Mouse (Mus musculus) lung, postnatal 0 days (tissue): ENCODE results near the gene Hdac7. TPM values are rescaled to one million over a fixed set of nuclear protein-coding genes. Genes with fewer than 3 reads are reported as not detected.

ENCODE experiments used
- ATAC-seq: fragments of 200-750 bp; cut with Nextera tagmentation; 2 replicates; pipeline ENCODE4 v1.8.0; 2017; ENCODE audit warnings: moderate library complexity
- DNase-seq: peaks from one replicate; pipeline ENCODE4 v3.0.0-alpha.2; 2016; ENCODE audit warnings: low spot score
- H3K27ac ChIP-seq: fragments of 300-500 bp; sonication (generic); 2 replicates; pipeline ENCODE4 v1.5.1; 2014; ENCODE audit warnings: antibody characterized with exemption, mild to moderate bottlenecking, low read length, mixed read lengths
- H3K27me3 ChIP-seq: fragments of 300-500 bp; sonication (generic); replicated peaks from 2 replicates; pipeline ENCODE4 v1.6.1; 2014; ENCODE audit warnings: low read length, mixed read lengths; ENCODE audit not compliant: insufficient read depth
- H3K36me3 ChIP-seq: fragments of 300-500 bp; sonication (generic); 2 replicates; pipeline ENCODE4 v1.6.1; 2014; ENCODE audit warnings: low read length, mixed read lengths; ENCODE audit not compliant: insufficient read depth
- H3K4me1 ChIP-seq: fragments of 300-500 bp; sonication (generic); 2 replicates; pipeline ENCODE4 v1.6.1; 2014; ENCODE audit warnings: antibody characterized with exemption, low read depth, low read length, mixed read lengths; ENCODE audit not compliant: insufficient read depth
- H3K4me2 ChIP-seq: fragments of 300-500 bp; sonication (generic); replicated peaks from 2 replicates; pipeline ENCODE4 v1.6.1; 2014; ENCODE audit warnings: low read depth, mild to moderate bottlenecking, low read length, moderate library complexity, mixed read lengths
- H3K4me3 ChIP-seq: fragments of 300-500 bp; sonication (generic); 2 replicates; pipeline ENCODE4 v1.5.1; 2014; ENCODE audit warnings: low read depth, low read length
- H3K9ac ChIP-seq: fragments of 300-500 bp; sonication (generic); replicated peaks from 2 replicates; pipeline ENCODE4 v1.6.1; 2014; ENCODE audit warnings: low read depth, mild to moderate bottlenecking
- H3K9me3 ChIP-seq: fragments of 300-500 bp; sonication (generic); 2 replicates; pipeline ENCODE4 v1.6.1; 2016; ENCODE audit warnings: low read length, mixed read lengths
- CTCF ChIP-seq: IDR thresholded peaks from 2 replicates; pipeline ENCODE4 v1.5.1; 2016; ENCODE audit warnings: antibody characterized with exemption, mild to moderate bottlenecking
- EP300 ChIP-seq: IDR thresholded peaks from 2 replicates; pipeline ENCODE4 v1.6.1; 2016; ENCODE audit warnings: antibody characterized with exemption, mild to moderate bottlenecking, control low read depth
- WGBS: fragments of 180-500 bp; shearing (Covaris S2); extraction: QIAGEN DNeasy Blood & Tissue Kit; methylation state at CpG from one replicate; pipeline ENCODE4 v1.1.7; 2014; 5-methylcytosine and 5-hydroxymethylcytosine counted together
- polyA plus RNA-seq: library from polyadenylated mRNA; unstranded; fragments of >200 nt; fragmentation: Nextera tagmentation; extraction: Ambion mirVana; gene quantifications from 2 replicates; pipeline ENCODE4 v1.2.1, GENCODE M21; 2015

Hdac7 gene
- polyA plus RNA-seq, 1 experiment from 2014 or later = 43.2 TPM

DNA sequence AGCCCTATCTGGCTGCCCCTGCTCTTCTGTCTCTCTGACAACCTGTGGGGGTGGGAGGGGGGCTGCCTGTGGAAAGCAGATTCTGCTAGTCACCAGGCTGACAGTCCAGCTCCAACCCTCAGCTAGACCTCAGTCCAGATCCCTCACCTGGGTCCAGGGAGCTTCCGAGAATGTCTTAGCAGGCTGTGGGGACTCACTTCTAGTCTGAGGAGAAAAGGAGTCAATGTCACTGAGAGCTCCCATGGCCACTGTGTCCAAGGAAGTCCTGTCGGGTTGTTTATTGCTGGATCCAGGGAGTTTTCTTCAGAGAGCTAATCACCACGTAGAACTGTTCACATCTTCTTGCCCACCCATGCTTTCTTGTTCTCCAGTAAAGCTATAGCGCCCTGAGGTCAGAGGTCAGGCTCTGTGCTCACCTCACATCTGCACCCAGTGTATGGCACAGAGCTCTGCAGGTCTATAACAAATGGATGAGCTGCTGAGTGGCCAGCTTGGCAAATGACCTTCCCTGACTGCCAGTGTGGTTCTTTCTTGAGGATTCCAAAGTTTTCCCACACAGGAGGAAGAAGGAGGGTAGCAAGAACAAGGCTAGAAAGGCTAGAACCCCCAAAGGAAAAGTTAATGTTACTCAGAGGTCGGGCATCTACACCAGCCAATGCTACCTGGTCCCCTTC lies 17.6 kb downstream of the Hdac7 start:
- H3K9ac ChIP-seq = no peak overlapping the region
- H3K27me3 ChIP-seq = no peaks in the 10 kb centered on the region
- H3K4me2 ChIP-seq = no peak overlapping the region
- TF ChIP-seq CTCF (no peak), EP300 (no peak)
- WGBS = 54% methylated on average over 5 of the region's 5 CpGs
- no peaks in the 10 kb centered on the region for H3K9me3 ChIP-seq
- ATAC-seq (no peak), DNase-seq (no peak)
- H3K4me3 ChIP-seq = no peak overlapping the region
- peaks cover 66% of the 10 kb centered on the region for H3K4me1 ChIP-seq
- H3K27ac ChIP-seq = peak overlapping the region; percentile 93; the same call in 1 of the 2 replicates
- no peaks in the 10 kb centered on the region for H3K36me3 ChIP-seq

DNA sequence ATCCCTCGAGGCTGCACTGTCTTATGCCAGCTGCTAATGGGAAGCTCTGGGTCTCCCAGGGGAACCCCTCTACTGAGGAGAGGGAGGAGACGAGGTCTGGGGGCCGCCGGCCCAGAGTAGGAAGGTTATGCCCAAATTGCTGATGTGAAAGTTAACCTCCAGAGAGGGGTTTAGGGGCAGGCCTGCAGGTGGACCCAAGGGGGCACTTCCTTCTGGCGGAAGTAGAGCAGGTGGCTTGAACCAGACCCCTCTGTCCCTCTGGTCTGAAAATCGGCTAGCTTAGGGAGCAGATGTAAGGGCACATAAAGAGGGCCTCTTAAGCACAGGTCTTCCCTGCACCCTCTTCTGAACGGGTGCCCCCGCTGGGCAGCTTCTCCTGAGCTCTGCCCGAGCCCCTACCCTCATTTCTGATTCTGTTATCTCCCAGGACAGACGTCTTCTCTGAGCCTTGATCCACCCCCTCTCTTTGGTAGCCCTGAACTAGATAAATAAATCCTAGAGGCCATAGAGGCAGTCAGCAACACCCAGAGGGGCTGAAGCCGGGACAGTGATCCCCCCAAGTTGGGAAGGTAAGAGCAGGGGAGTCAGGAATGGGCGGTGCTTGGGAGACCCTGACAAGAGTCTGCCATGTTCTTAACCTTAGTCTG lies 18.2 kb downstream of the Hdac7 start:
- Histone ChIP-seq H3K27ac (peak overlapping the region; percentile 93), H3K9me3 (no peaks in the 10 kb centered on the region), H3K36me3 (no peaks in the 10 kb centered on the region), H3K9ac (peak overlapping the region; percentile 44), H3K4me1 (peaks cover 72% of the 10 kb centered on the region), H3K4me2 (peak overlapping the region; percentile 70), H3K4me3 (0 out of 2 replicates have a peak overlapping the region, but pooled peaks have one; percentile 31), H3K27me3 (no peaks in the 10 kb centered on the region)
- WGBS = 45% methylated on average over 12 of the region's 12 CpGs
- no peak for ATAC-seq
- TF ChIP-seq EP300 = no peak
- no peak for DNase-seq

GRCm38 (mm10) chr15:97825071-97825940 lies 19.0 kb downstream of the Hdac7 start:
- WGBS = 4% methylated on average over 29 of the region's 29 CpGs
- TF ChIP-seq CTCF = peak; percentile 76
- TF ChIP-seq EP300 = peak; percentile 87

DNA sequence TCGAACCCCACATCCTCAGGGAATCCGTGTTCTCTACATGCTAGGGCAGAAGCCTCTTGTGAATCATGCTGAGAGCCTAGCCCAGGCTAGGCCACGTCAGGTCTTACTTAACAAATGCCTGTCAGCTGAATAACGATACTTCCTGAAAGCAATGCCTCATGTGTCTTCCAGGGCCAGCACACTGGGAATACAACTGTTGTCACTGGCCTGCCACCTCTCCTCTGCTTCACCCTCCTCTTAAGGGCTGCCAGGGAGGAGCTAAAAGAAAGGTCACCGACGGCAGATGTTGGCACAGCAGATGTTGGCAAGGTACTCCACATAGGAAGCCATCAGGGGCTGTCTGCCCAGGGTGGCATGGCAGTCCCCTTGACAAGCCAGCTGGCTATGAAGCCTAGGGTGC lies 20.3 kb downstream of the Hdac7 start:
- ATAC-seq (no peak), DNase-seq (peak; percentile 45)
- no peak for TF ChIP-seq EP300
- TF ChIP-seq CTCF = no peak
- Histone ChIP-seq H3K27me3 (no peaks in the 10 kb centered on the region), H3K27ac (peak overlapping the region; percentile 93), H3K4me1 (peaks cover 72% of the 10 kb centered on the region), H3K4me3 (no peak overlapping the region), H3K9ac (no peak overlapping the region), H3K4me2 (no peak overlapping the region), H3K36me3 (no peaks in the 10 kb centered on the region), H3K9me3 (no peaks in the 10 kb centered on the region)
- WGBS = 55% methylated on average over 6 of the region's 6 CpGs

More at GRCm38 (mm10) chr15:97825071-97825940, 19.0 kb downstream of the Hdac7 start:
- Histone ChIP-seq H3K36me3 (no peaks in the 10 kb centered on the region), H3K9ac (peak overlapping the region; percentile 44), H3K27me3 (no peaks in the 10 kb centered on the region), H3K27ac (peak overlapping the region; percentile 93), H3K9me3 (no peaks in the 10 kb centered on the region), H3K4me2 (peak overlapping the region; percentile 70), H3K4me3 (peak overlapping the region; percentile 31), H3K4me1 (peaks cover 79% of the 10 kb centered on the region)
- ATAC-seq (peak; percentile 80), DNase-seq (peak; percentile 97)

DNA sequence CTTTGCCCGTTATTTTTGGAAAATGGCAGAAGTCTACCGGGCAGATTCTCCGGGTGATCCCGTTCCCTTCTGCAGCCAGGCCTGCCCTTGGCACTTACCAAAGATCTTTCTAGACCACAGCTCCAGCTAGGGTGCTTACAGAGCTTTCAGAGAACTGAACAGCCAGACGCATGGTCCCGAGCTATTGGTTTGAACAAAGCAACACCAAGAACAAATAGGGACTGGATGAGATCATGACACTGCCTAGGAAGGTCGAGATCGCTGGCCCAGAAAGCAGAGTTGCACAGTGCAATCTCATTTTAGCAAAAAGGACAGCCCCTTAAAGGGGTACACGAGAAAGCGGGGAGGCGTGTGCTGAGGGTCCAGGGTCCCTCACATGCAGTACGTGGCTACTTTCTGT lies 20.8 kb downstream of the Hdac7 start:
- WGBS = 60% methylated on average over 12 of the region's 12 CpGs
- no peak for ATAC-seq
- H3K4me1 ChIP-seq = peaks cover 66% of the 10 kb centered on the region

More for the DNA sequence above, 20.8 kb downstream of the Hdac7 start:
- Histone ChIP-seq H3K27ac (peak overlapping the region; percentile 93), H3K36me3 (no peaks in the 10 kb centered on the region), H3K9me3 (no peaks in the 10 kb centered on the region), H3K27me3 (no peaks in the 10 kb centered on the region), H3K9ac (no peak overlapping the region), H3K4me3 (no peak overlapping the region), H3K4me2 (no peak overlapping the region)
- TF ChIP-seq EP300 (no peak), CTCF (no peak)
- no peak for DNase-seq
